Mouse (Mus musculus) left cerebral cortex, adult 2 months (tissue): Measurements from ENCODE around the gene Adgrl3. TPM values are rescaled to one million over a fixed set of nuclear protein-coding genes. Genes with fewer than 3 reads are reported as not detected.

Experiments used
- DNase-seq, 2 experiments: peaks; one replicate each; pipeline ENCODE4 v3.0.0; 2021 to 2022; ENCODE audit warnings: low spot score in 2 of 2, mixed read lengths in 1 of 2; ENCODE audit errors: extremely low spot score in 1 of 2
- H3K27ac ChIP-seq: fragments of 200-600 bp; 2 replicates; pipeline ENCODE4 v1.8.1; 2022
- H3K4me3 ChIP-seq: fragments of 200-600 bp; 2 replicates; pipeline ENCODE4 v1.8.1; 2022
- CTCF ChIP-seq: fragments of 200-600 bp; IDR thresholded peaks from 2 replicates; pipeline ENCODE4 v1.8.1; 2022; ENCODE audit warnings: antibody characterized with exemption, mild to moderate bottlenecking, moderate library complexity
- intact Hi-C: fragments of 180-260 bp; cut with DNase I; formaldehyde crosslinking; loops from one replicate; pipeline ENCODE4 v1.15.1; 2025
- total RNA-seq, 2 experiments: library from RNA; stranded (reverse); gene quantifications; 2 replicates each; pipeline ENCODE4 v1.2.3; 2021

Adgrl3 gene
- total RNA-seq, 2 experiments from 2014 or later: 219 to 231 TPM

- TF ChIP-seq CTCF: no peak
- no peak for DNase-seq
- H3K27ac ChIP-seq: no peak overlapping the region
- intact Hi-C loops: no loop called here
- no peak overlapping the region for H3K4me3 ChIP-seq
These were observed 641.9 kb downstream of the Adgrl3 start for GRCm38 (mm10) chr5:81661611-81662390.

- no peak for DNase-seq
- intact Hi-C loops: no loop called here
- no peak overlapping the region for H3K27ac ChIP-seq
- H3K4me3 ChIP-seq: no peak overlapping the region
- TF ChIP-seq CTCF: no peak
These were observed 651.1 kb downstream of the Adgrl3 start for GRCm38 (mm10) chr5:81671025-81671424.

GRCm38 (mm10) chr5:81674275-81674974, 654.5 kb downstream of the Adgrl3 start:
- H3K4me3 ChIP-seq: no peak overlapping the region
- H3K27ac ChIP-seq: no peak overlapping the region
- no peak for DNase-seq
- intact Hi-C loops: no loop called here
- TF ChIP-seq CTCF: no peak

GRCm38 (mm10) chr5:81674975-81675371, 655.0 kb downstream of the Adgrl3 start:
- intact Hi-C loops: no loop called here
- no peak for TF ChIP-seq CTCF
- Histone ChIP-seq H3K27ac (no peak overlapping the region), H3K4me3 (no peak overlapping the region)
- no peak for DNase-seq

GRCm38 (mm10) chr5:81676896-81677295, 657.0 kb downstream of the Adgrl3 start:
- no peak for DNase-seq
- H3K4me3 ChIP-seq: no peak overlapping the region
- no peak for TF ChIP-seq CTCF
- intact Hi-C loops: no loop called here
- no peak overlapping the region for H3K27ac ChIP-seq

GRCm38 (mm10) chr5:81686206-81686605, 666.3 kb downstream of the Adgrl3 start:
- intact Hi-C loops: no loop called here
- TF ChIP-seq CTCF: no peak
- Histone ChIP-seq H3K4me3 (no peak overlapping the region), H3K27ac (no peak overlapping the region)
- no peak for DNase-seq

GRCm38 (mm10) chr5:81686845-81687244, 666.9 kb downstream of the Adgrl3 start:
- no peak overlapping the region for H3K4me3 ChIP-seq
- H3K27ac ChIP-seq: no peak overlapping the region
- no peak for DNase-seq
- intact Hi-C loops: no loop called here
- TF ChIP-seq CTCF: no peak

GRCm38 (mm10) chr5:81729620-81730019, 709.7 kb downstream of the Adgrl3 start:
- Histone ChIP-seq H3K4me3 (no peak overlapping the region), H3K27ac (no peak overlapping the region)
- no peak for DNase-seq
- intact Hi-C loops: no loop called here
- no peak for TF ChIP-seq CTCF

GRCm38 (mm10) chr5:81736008-81736407, 716.1 kb downstream of the Adgrl3 start:
- no peak for DNase-seq
- no peak for TF ChIP-seq CTCF
- H3K27ac ChIP-seq: no peak overlapping the region
- no peak overlapping the region for H3K4me3 ChIP-seq
- intact Hi-C loops: no loop called here

GRCm38 (mm10) chr5:81738286-81739032, 718.5 kb downstream of the Adgrl3 start:
- Histone ChIP-seq H3K27ac (no peak overlapping the region), H3K4me3 (no peak overlapping the region)
- no peak for DNase-seq
- no peak for TF ChIP-seq CTCF
- intact Hi-C loops: no loop called here

GRCm38 (mm10) chr5:81752426-81752825, 732.5 kb downstream of the Adgrl3 start:
- Histone ChIP-seq H3K27ac (no peak overlapping the region), H3K4me3 (no peak overlapping the region)
- TF ChIP-seq CTCF: no peak
- intact Hi-C loops: no loop called here
- DNase-seq: no peak

GRCm38 (mm10) chr5:81755711-81756110, 735.8 kb downstream of the Adgrl3 start:
- Histone ChIP-seq H3K4me3 (no peak overlapping the region), H3K27ac (no peak overlapping the region)
- intact Hi-C loops: no loop called here
- no peak for TF ChIP-seq CTCF
- DNase-seq: no peak
